ENCODE assay signal across 13 mouse cellular contexts in genomic region chr17:78602316-78602715, GRCm38 (mm10).
"Had no signal": no experiment of that assay in that cellular context is flagged by ENCODE, and none has a peak within 500 bp of the region (broad histone marks: within the 10 kb centered on the region; RNA-seq: fewer than 3 reads in every experiment).

No protein-coding gene starts in this region.

- H3K27me3 ChIP-seq: liver, embryonic 15.5 days; midbrain, embryonic 12.5 days; neural tube, embryonic 15.5 days had no signal

- H3K36me3 ChIP-seq: limb, embryonic 10.5 days; liver, embryonic 15.5 days; midbrain, embryonic 12.5 days; neural tube, embryonic 15.5 days had no signal

- H3K27ac ChIP-seq: kidney, postnatal 0 days; limb, embryonic 10.5 days; liver, embryonic 15.5 days; midbrain, embryonic 12.5 days; neural tube, embryonic 15.5 days had no signal

- H3K4me3 ChIP-seq: limb, embryonic 10.5 days; liver, embryonic 15.5 days; midbrain, embryonic 12.5 days; myocyte; neural tube, embryonic 15.5 days had no signal

- H3K4me1 ChIP-seq: liver, embryonic 15.5 days had no signal

- ATAC-seq: lung, postnatal 0 days had no signal

- DNase-seq: kidney, adult 9 months; kidney, postnatal 36 days; lung, adult 2 months; lung, postnatal 36 days; spleen, adult 18-20 months; thymus, postnatal 36 days had no signal
